Mouse (Mus musculus) midbrain, postnatal 0 days (tissue): ENCODE data around the gene Tlr9. TPM values are rescaled to one million over a fixed set of nuclear protein-coding genes. Genes with fewer than 3 reads are reported as not detected.

Experiments used
- ATAC-seq: fragments of 200-750 bp; cut with Nextera tagmentation; 2 replicates; pipeline ENCODE4 v1.8.0; 2017; ENCODE audit warnings: moderate number of reproducible peaks, mild to moderate bottlenecking, moderate TSS enrichment, moderate library complexity; ENCODE audit not compliant: low FRiP score
- DNase-seq: peaks from one replicate; pipeline ENCODE4 v3.0.0-alpha.2; 2015; ENCODE audit warnings: low spot score
- H3K27ac ChIP-seq: fragments of 300-500 bp; sonication (generic); 2 replicates; pipeline ENCODE4 v1.5.1; 2014; ENCODE audit warnings: low read depth, mild to moderate bottlenecking, low read length, mixed read lengths
- H3K27me3 ChIP-seq: fragments of 300-500 bp; sonication (generic); 2 replicates; pipeline ENCODE4 v1.6.1; 2014; ENCODE audit warnings: low read length, control low read depth, mixed read lengths; ENCODE audit not compliant: insufficient read depth
- H3K36me3 ChIP-seq: fragments of 300-500 bp; sonication (generic); 2 replicates; pipeline ENCODE4 v1.6.1; 2014; ENCODE audit warnings: low read length, control low read depth, mixed read lengths; ENCODE audit not compliant: insufficient read depth
- H3K4me1 ChIP-seq: fragments of 300-500 bp; sonication (generic); 2 replicates; pipeline ENCODE4 v1.6.1; 2014; ENCODE audit warnings: mild to moderate bottlenecking, control low read depth, antibody characterized with exemption, low read length, mixed read lengths; ENCODE audit not compliant: insufficient read depth
- H3K4me2 ChIP-seq: fragments of 300-500 bp; sonication (generic); 2 replicates; pipeline ENCODE4 v1.6.1; 2014; ENCODE audit warnings: low read depth, mild to moderate bottlenecking, low read length, mixed read lengths; ENCODE audit not compliant: poor library complexity, severe bottlenecking
- H3K4me3 ChIP-seq: fragments of 300-500 bp; sonication (generic); 2 replicates; pipeline ENCODE4 v1.5.1; 2014; ENCODE audit warnings: low read depth, mild to moderate bottlenecking, low read length, moderate library complexity
- H3K9ac ChIP-seq: fragments of 300-500 bp; sonication (generic); replicated peaks from 2 replicates; pipeline ENCODE4 v1.6.1; 2014; ENCODE audit warnings: mild to moderate bottlenecking, low read length, moderate library complexity, mixed read lengths; ENCODE audit not compliant: poor library complexity, severe bottlenecking
- H3K9me3 ChIP-seq: fragments of 300-500 bp; sonication (generic); 2 replicates; pipeline ENCODE4 v1.6.1; 2016; ENCODE audit warnings: low read length, control low read depth
- CTCF ChIP-seq: IDR thresholded peaks from 2 replicates; pipeline ENCODE4 v1.5.1; 2016; ENCODE audit warnings: antibody characterized with exemption, mild to moderate bottlenecking
- WGBS: fragments of 180-500 bp; shearing (Covaris S2); extraction: QIAGEN DNeasy Blood & Tissue Kit; methylation state at CpG from one replicate; pipeline ENCODE4 v1.1.7; 2014; 5-methylcytosine and 5-hydroxymethylcytosine counted together
- polyA plus RNA-seq: library from polyadenylated mRNA; unstranded; fragments of >200 nt; fragmentation: Nextera tagmentation; extraction: Ambion mirVana; gene quantifications from 2 replicates; pipeline ENCODE4 v1.2.1, GENCODE M21; 2015
- total RNA-seq: library from RNA; depleted of rRNA; stranded (reverse); fragments of >200 nt; gene quantifications from 2 replicates; pipeline ENCODE4 v1.2.3, GENCODE M21; 2014

Tlr9 gene
- total and polyA plus RNA-seq, 2 experiments from 2014 or later = 0.16 to 0.49 TPM

GRCm38 (mm10) chr9:106269076-106269788, 46.8 kb downstream of the Tlr9 start:
- ATAC-seq = no peak
- Histone ChIP-seq H3K4me3 (no peak overlapping the region), H3K27me3 (no peaks in the 10 kb centered on the region), H3K36me3 (no peaks in the 10 kb centered on the region), H3K4me2 (no peak overlapping the region), H3K27ac (peak overlapping the region; percentile 71), H3K4me1 (0 out of 2 replicates have a peak, but pooled peaks cover 7% of the 10 kb centered on the region), H3K9ac (no peak overlapping the region), H3K9me3 (no peaks in the 10 kb centered on the region)
- no peak for TF ChIP-seq CTCF
- 55% methylated on average over 9 of the region's 9 CpGs for WGBS
- DNase-seq = no peak

GRCm38 (mm10) chr9:106269879-106270278, 47.5 kb downstream of the Tlr9 start:
- Histone ChIP-seq H3K27ac (peak overlapping the region; percentile 71), H3K4me3 (no peak overlapping the region), H3K27me3 (no peaks in the 10 kb centered on the region), H3K4me2 (no peak overlapping the region), H3K9ac (no peak overlapping the region; the same call in 1 of the 2 replicates), H3K36me3 (no peaks in the 10 kb centered on the region), H3K4me1 (0 out of 2 replicates have a peak, but pooled peaks cover 7% of the 10 kb centered on the region), H3K9me3 (no peaks in the 10 kb centered on the region)
- WGBS = 15% methylated on average over 2 of the region's 2 CpGs
- ATAC-seq (peak; percentile 84), DNase-seq (peak; percentile 61)
- TF ChIP-seq CTCF = no peak

- no peak overlapping the region for H3K9ac ChIP-seq
- H3K4me3 ChIP-seq = no peak overlapping the region
- ATAC-seq (no peak), DNase-seq (no peak)
- no peaks in the 10 kb centered on the region for H3K9me3 ChIP-seq
- TF ChIP-seq CTCF = no peak
- H3K27me3 ChIP-seq = no peaks in the 10 kb centered on the region
- 87% methylated on average over 4 of the region's 4 CpGs for WGBS
- no peaks in the 10 kb centered on the region for H3K36me3 ChIP-seq
- H3K4me1 ChIP-seq = 0 out of 2 replicates have a peak, but pooled peaks cover 7% of the 10 kb centered on the region
- H3K4me2 ChIP-seq = no peak overlapping the region
- 0 out of 2 replicates have a peak overlapping the region, but pooled peaks have one; percentile 71 for H3K27ac ChIP-seq
Observed at GRCm38 (mm10) chr9:106270656-106271055, 48.3 kb downstream of the Tlr9 start.

GRCm38 (mm10) chr9:106272288-106272687, 49.9 kb downstream of the Tlr9 start:
- no peak overlapping the region for H3K27ac ChIP-seq
- H3K27me3 ChIP-seq = no peaks in the 10 kb centered on the region
- no peak overlapping the region for H3K4me2 ChIP-seq
- WGBS = 100% methylated on average over 1 of the region's 1 CpGs
- ATAC-seq = no peak
- 0 out of 2 replicates have a peak, but pooled peaks cover 7% of the 10 kb centered on the region for H3K4me1 ChIP-seq
- no peak overlapping the region for H3K4me3 ChIP-seq
- no peaks in the 10 kb centered on the region for H3K9me3 ChIP-seq
- no peaks in the 10 kb centered on the region for H3K36me3 ChIP-seq
- no peak overlapping the region for H3K9ac ChIP-seq
- no peak for TF ChIP-seq CTCF
- no peak for DNase-seq

- ATAC-seq (no peak), DNase-seq (no peak)
- H3K4me2 ChIP-seq = no peak overlapping the region
- H3K27ac ChIP-seq = no peak overlapping the region
- no peak overlapping the region for H3K9ac ChIP-seq
- WGBS = 82% methylated on average over 12 of the region's 12 CpGs
- no peak for TF ChIP-seq CTCF
- no peaks in the 10 kb centered on the region for H3K36me3 ChIP-seq
- H3K4me1 ChIP-seq = 0 out of 2 replicates have a peak, but pooled peaks cover 7% of the 10 kb centered on the region
- no peaks in the 10 kb centered on the region for H3K9me3 ChIP-seq
- no peaks in the 10 kb centered on the region for H3K27me3 ChIP-seq
- H3K4me3 ChIP-seq = no peak overlapping the region
Observed at GRCm38 (mm10) chr9:106273276-106273675, 50.9 kb downstream of the Tlr9 start.

GRCm38 (mm10) chr9:106273791-106274190, 51.4 kb downstream of the Tlr9 start:
- Histone ChIP-seq H3K4me2 (no peak overlapping the region), H3K27ac (no peak overlapping the region), H3K27me3 (no peaks in the 10 kb centered on the region), H3K4me1 (0 out of 2 replicates have a peak, but pooled peaks cover 6% of the 10 kb centered on the region), H3K9me3 (no peaks in the 10 kb centered on the region), H3K9ac (no peak overlapping the region), H3K4me3 (no peak overlapping the region), H3K36me3 (no peaks in the 10 kb centered on the region)
- TF ChIP-seq CTCF = no peak
- ATAC-seq = no peak
- no peak for DNase-seq
- 53% methylated on average over 4 of the region's 4 CpGs for WGBS
